In the genomic region with DNA sequence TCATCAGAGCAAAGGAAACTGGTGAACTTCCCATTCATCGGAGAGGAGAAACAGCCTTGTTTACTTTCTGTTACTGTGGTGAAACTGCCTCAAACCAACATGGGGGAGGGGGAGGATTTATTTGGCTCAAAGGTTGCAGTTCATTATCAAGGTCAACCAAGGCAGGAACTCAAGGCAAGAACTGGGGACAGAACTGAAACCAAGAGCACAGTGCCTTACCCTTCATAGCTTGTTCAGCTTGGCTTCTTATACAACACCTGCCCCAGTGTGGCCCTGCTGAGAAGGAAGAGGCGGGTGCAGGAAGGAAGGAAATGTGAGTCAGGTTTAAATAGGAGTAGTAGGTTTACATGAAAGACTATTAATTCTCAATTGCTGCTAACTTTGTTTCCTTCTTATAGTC, we compare ENCODE assay signal across 7 mouse cellular contexts. TPM values are rescaled to one million over a fixed set of nuclear protein-coding genes. Genes with fewer than 3 reads are reported as not detected.
A peak's percentile ranks its signal among the peaks of the same experiment; 100 is the strongest.
DNase-seq lines count a peak whose midpoint lies in the region; ATAC-seq lines count a peak whose summit lies in the region.

No protein-coding gene starts in this region.

- ATAC-seq in neural tube, embryonic 15.5 days (ENCODE audit: low FRiP score): no peak
- no peak for ATAC-seq in hindbrain, embryonic 13.5 days (ENCODE audit: low FRiP score)

- peak; percentile 95 for DNase-seq in 416B (ENCODE audit: low read depth)
- DNase-seq in CD4-positive, CD25-positive, alpha-beta regulatory T cell, adult 2 months (ENCODE audit: low read depth, low spot score): peak; percentile 31
- peak; percentile 34 to 41 for DNase-seq in kidney, adult 8-10 months
- peak; percentile 25 to 40 for DNase-seq in lung, postnatal 4 days
- DNase-seq in testis, postnatal 10 days (ENCODE audit: low spot score): no peak

- no peaks in the 10 kb centered on the region for H3K4me1 ChIP-seq in neural tube, embryonic 15.5 days
- H3K4me1 ChIP-seq in hindbrain, embryonic 13.5 days (replicated peaks): no peaks in the 10 kb centered on the region

- H3K36me3 ChIP-seq in neural tube, embryonic 15.5 days: no peaks in the 10 kb centered on the region
- no peaks in the 10 kb centered on the region for H3K36me3 ChIP-seq in hindbrain, embryonic 13.5 days

- H3K27me3 ChIP-seq in neural tube, embryonic 15.5 days (replicated peaks): no peaks in the 10 kb centered on the region
- H3K27me3 ChIP-seq in hindbrain, embryonic 13.5 days: no peaks in the 10 kb centered on the region

- no peak overlapping the region for H3K4me3 ChIP-seq in neural tube, embryonic 15.5 days (replicated peaks)
- no peak overlapping the region for H3K4me3 ChIP-seq in hindbrain, embryonic 13.5 days

- H3K9ac ChIP-seq in neural tube, embryonic 15.5 days (replicated peaks): no peak overlapping the region
- no peak overlapping the region for H3K9ac ChIP-seq in hindbrain, embryonic 13.5 days

- H3K27ac ChIP-seq in neural tube, embryonic 15.5 days (replicated peaks): no peak overlapping the region
- no peak overlapping the region for H3K27ac ChIP-seq in hindbrain, embryonic 13.5 days

- H3K4me2 ChIP-seq in neural tube, embryonic 15.5 days: no peak overlapping the region
- H3K4me2 ChIP-seq in hindbrain, embryonic 13.5 days: no peak overlapping the region

- WGBS in neural tube, embryonic 15.5 days: 74% methylated on average over 2 of the region's 2 CpGs
- 83% methylated on average over 2 of the region's 2 CpGs for WGBS in hindbrain, embryonic 13.5 days

- no peaks in the 10 kb centered on the region for H3K9me3 ChIP-seq in neural tube, embryonic 15.5 days (replicated peaks)
- H3K9me3 ChIP-seq in hindbrain, embryonic 13.5 days: no peaks in the 10 kb centered on the region

RNA-seq across cellular contexts. Expression of gene Asb14, which starts 36.0 kb away (rescaled TPM):
- polyA plus RNA-seq in neural tube, embryonic 15.5 days (2015; fragmentation: Nextera tagmentation; extraction: Ambion mirVana): 0.19 TPM in 1 of 2 replicates, not detected in the other
- 0.22 TPM in 1 of 2 replicates, not detected in the other for polyA plus RNA-seq in hindbrain, embryonic 13.5 days (2015; fragmentation: Nextera tagmentation; extraction: Ambion mirVana)
